Mouse (Mus musculus): Measurements from ENCODE around the gene Retsat. TPM values are rescaled to one million over a fixed set of nuclear protein-coding genes. Genes with fewer than 3 reads are reported as not detected.

Retsat gene
- polyA plus RNA-seq, 1 experiment from 2014 or later: 5.0 TPM

- no peaks in the 10 kb centered on the region for H3K36me3 ChIP-seq (ENCODE audit: control insufficient read depth, insufficient read depth, low read length)
- no peaks in the 10 kb centered on the region for H3K27me3 ChIP-seq (ENCODE audit: control insufficient read depth, insufficient read depth, low read length)
- H3K4me3 ChIP-seq (ENCODE audit: low read depth, low read length): no peak overlapping the region
- WGBS: 87% methylated on average over 4 of the region's 4 CpGs
- H3K9me3 ChIP-seq (ENCODE audit: control insufficient read depth, low read length): no peaks in the 10 kb centered on the region
- H3K4me1 ChIP-seq (ENCODE audit: control insufficient read depth, insufficient read depth, low read length): no peaks in the 10 kb centered on the region
- ATAC-seq (ENCODE audit: low FRiP score): no peak
- H3K4me2 ChIP-seq: no peak overlapping the region
- H3K27ac ChIP-seq (ENCODE audit: low read depth, low read length): no peak overlapping the region
- H3K9ac ChIP-seq (ENCODE audit: low read length): no peak overlapping the region
- DNase-seq (ENCODE audit: low spot score, missing footprints): no peak
Observed at GRCm38 (mm10) chr6:72583211-72583839, 14.9 kb upstream of the Retsat start.

- no peak for DNase-seq (ENCODE audit: low spot score, missing footprints)
- WGBS: 90% methylated on average over 11 of the region's 11 CpGs
- H3K4me1 ChIP-seq (ENCODE audit: control insufficient read depth, insufficient read depth, low read length): no peaks in the 10 kb centered on the region
- no peaks in the 10 kb centered on the region for H3K9me3 ChIP-seq (ENCODE audit: control insufficient read depth, low read length)
- no peaks in the 10 kb centered on the region for H3K36me3 ChIP-seq (ENCODE audit: control insufficient read depth, insufficient read depth, low read length)
- H3K27me3 ChIP-seq (ENCODE audit: control insufficient read depth, insufficient read depth, low read length): no peaks in the 10 kb centered on the region
- H3K4me2 ChIP-seq: no peak overlapping the region
- no peak overlapping the region for H3K4me3 ChIP-seq (ENCODE audit: low read depth, low read length)
- ATAC-seq (ENCODE audit: low FRiP score): no peak
- H3K27ac ChIP-seq (ENCODE audit: low read depth, low read length): no peak overlapping the region
- H3K9ac ChIP-seq (ENCODE audit: low read length): no peak overlapping the region
Observed at GRCm38 (mm10) chr6:72584154-72584553, 14.1 kb upstream of the Retsat start.

GRCm38 (mm10) chr6:72586701-72587100 is 11.6 kb upstream of the Retsat start:
- no peak for DNase-seq (ENCODE audit: low spot score, missing footprints)
- H3K4me3 ChIP-seq (ENCODE audit: low read depth, low read length): no peak overlapping the region
- H3K4me2 ChIP-seq: no peak overlapping the region
- H3K36me3 ChIP-seq (ENCODE audit: control insufficient read depth, insufficient read depth, low read length): no peaks in the 10 kb centered on the region
- no peaks in the 10 kb centered on the region for H3K4me1 ChIP-seq (ENCODE audit: control insufficient read depth, insufficient read depth, low read length)
- whole genome bisulfite sequencing: 90% methylated on average over 3 of the region's 3 CpGs
- H3K9ac ChIP-seq (ENCODE audit: low read length): no peak overlapping the region
- H3K27me3 ChIP-seq (ENCODE audit: control insufficient read depth, insufficient read depth, low read length): no peaks in the 10 kb centered on the region
- H3K27ac ChIP-seq (ENCODE audit: low read depth, low read length): no peak overlapping the region
- no peaks in the 10 kb centered on the region for H3K9me3 ChIP-seq (ENCODE audit: control insufficient read depth, low read length)
- no peak for ATAC-seq (ENCODE audit: low FRiP score)

GRCm38 (mm10) chr6:72588307-72588706 is 10.0 kb upstream of the Retsat start:
- no peak overlapping the region for H3K4me3 ChIP-seq (ENCODE audit: low read depth, low read length)
- DNase-seq (ENCODE audit: low spot score, missing footprints): no peak
- no peaks in the 10 kb centered on the region for H3K9me3 ChIP-seq (ENCODE audit: control insufficient read depth, low read length)
- H3K4me2 ChIP-seq: no peak overlapping the region
- H3K27ac ChIP-seq (ENCODE audit: low read depth, low read length): no peak overlapping the region
- no peaks in the 10 kb centered on the region for H3K27me3 ChIP-seq (ENCODE audit: control insufficient read depth, insufficient read depth, low read length)
- H3K9ac ChIP-seq (ENCODE audit: low read length): no peak overlapping the region
- no peaks in the 10 kb centered on the region for H3K4me1 ChIP-seq (ENCODE audit: control insufficient read depth, insufficient read depth, low read length)
- no peak for ATAC-seq (ENCODE audit: low FRiP score)
- H3K36me3 ChIP-seq (ENCODE audit: control insufficient read depth, insufficient read depth, low read length): no peaks in the 10 kb centered on the region

- DNase-seq (ENCODE audit: low spot score, missing footprints) (no peak), ATAC-seq (ENCODE audit: low FRiP score) (no peak)
- Histone ChIP-seq H3K9me3 (ENCODE audit: control insufficient read depth, low read length) (no peaks in the 10 kb centered on the region), H3K4me1 (ENCODE audit: control insufficient read depth, insufficient read depth, low read length) (no peaks in the 10 kb centered on the region), H3K27ac (ENCODE audit: low read depth, low read length) (no peak overlapping the region), H3K27me3 (ENCODE audit: control insufficient read depth, insufficient read depth, low read length) (no peaks in the 10 kb centered on the region), H3K4me2 (no peak overlapping the region), H3K4me3 (ENCODE audit: low read depth, low read length) (no peak overlapping the region), H3K36me3 (ENCODE audit: control insufficient read depth, insufficient read depth, low read length) (no peaks in the 10 kb centered on the region), H3K9ac (ENCODE audit: low read length) (no peak overlapping the region)
Observed at GRCm38 (mm10) chr6:72590111-72590510, 8.2 kb upstream of the Retsat start.

GRCm38 (mm10) chr6:72593011-72593803 is 5.1 kb upstream of the Retsat start:
- 80% methylated on average over 6 of the region's 6 CpGs for WGBS
- H3K9me3 ChIP-seq (ENCODE audit: control insufficient read depth, low read length): no peaks in the 10 kb centered on the region
- no peak overlapping the region for H3K27ac ChIP-seq (ENCODE audit: low read depth, low read length)
- H3K36me3 ChIP-seq (ENCODE audit: control insufficient read depth, insufficient read depth, low read length): no peaks in the 10 kb centered on the region
- H3K27me3 ChIP-seq (ENCODE audit: control insufficient read depth, insufficient read depth, low read length): no peaks in the 10 kb centered on the region
- no peak overlapping the region for H3K9ac ChIP-seq (ENCODE audit: low read length)
- peaks cover 5% of the 10 kb centered on the region for H3K4me1 ChIP-seq (ENCODE audit: control insufficient read depth, insufficient read depth, low read length)
- H3K4me3 ChIP-seq (ENCODE audit: low read depth, low read length): no peak overlapping the region
- no peak for DNase-seq (ENCODE audit: low spot score, missing footprints)
- ATAC-seq (ENCODE audit: low FRiP score): no peak
- no peak overlapping the region for H3K4me2 ChIP-seq

GRCm38 (mm10) chr6:72593914-72594313 is 4.4 kb upstream of the Retsat start:
- no peaks in the 10 kb centered on the region for H3K36me3 ChIP-seq (ENCODE audit: control insufficient read depth, insufficient read depth, low read length)
- H3K4me1 ChIP-seq (ENCODE audit: control insufficient read depth, insufficient read depth, low read length): peaks cover 7% of the 10 kb centered on the region
- H3K27me3 ChIP-seq (ENCODE audit: control insufficient read depth, insufficient read depth, low read length): no peaks in the 10 kb centered on the region
- no peak for DNase-seq (ENCODE audit: low spot score, missing footprints)
- ATAC-seq (ENCODE audit: low FRiP score): no peak
- 72% methylated on average over 5 of the region's 5 CpGs for WGBS
- H3K9me3 ChIP-seq (ENCODE audit: control insufficient read depth, low read length): no peaks in the 10 kb centered on the region
- H3K9ac ChIP-seq (ENCODE audit: low read length): no peak overlapping the region
- H3K4me3 ChIP-seq (ENCODE audit: low read depth, low read length): no peak overlapping the region
- H3K4me2 ChIP-seq: no peak overlapping the region
- H3K27ac ChIP-seq (ENCODE audit: low read depth, low read length): no peak overlapping the region

- Histone ChIP-seq H3K36me3 (ENCODE audit: control insufficient read depth, insufficient read depth, low read length) (no peaks in the 10 kb centered on the region), H3K27ac (ENCODE audit: low read depth, low read length) (no peak overlapping the region), H3K27me3 (ENCODE audit: control insufficient read depth, insufficient read depth, low read length) (no peaks in the 10 kb centered on the region), H3K4me2 (peak overlapping the region; percentile 62), H3K4me3 (ENCODE audit: low read depth, low read length) (peak overlapping the region; percentile 59), H3K4me1 (ENCODE audit: control insufficient read depth, insufficient read depth, low read length) (peaks cover 9% of the 10 kb centered on the region), H3K9ac (ENCODE audit: low read length) (peak overlapping the region; percentile 78), H3K9me3 (ENCODE audit: control insufficient read depth, low read length) (no peaks in the 10 kb centered on the region)
- WGBS: 60% methylated on average over 13 of the region's 13 CpGs
- ATAC-seq (ENCODE audit: low FRiP score) (no peak), DNase-seq (ENCODE audit: low spot score, missing footprints) (no peak)
Observed at GRCm38 (mm10) chr6:72597083-72597874, 996 bp upstream of the Retsat start.
